Mouse (Mus musculus): Measurements from ENCODE around the gene Hist1h2bf. TPM values are rescaled to one million over a fixed set of nuclear protein-coding genes. Genes with fewer than 3 reads are reported as not detected.
A peak's percentile ranks its signal among the peaks of the same experiment; 100 is the strongest.

The Hist1h2bf gene
- polyA plus RNA-seq, 1 experiment, result 1.6 TPM

DNA sequence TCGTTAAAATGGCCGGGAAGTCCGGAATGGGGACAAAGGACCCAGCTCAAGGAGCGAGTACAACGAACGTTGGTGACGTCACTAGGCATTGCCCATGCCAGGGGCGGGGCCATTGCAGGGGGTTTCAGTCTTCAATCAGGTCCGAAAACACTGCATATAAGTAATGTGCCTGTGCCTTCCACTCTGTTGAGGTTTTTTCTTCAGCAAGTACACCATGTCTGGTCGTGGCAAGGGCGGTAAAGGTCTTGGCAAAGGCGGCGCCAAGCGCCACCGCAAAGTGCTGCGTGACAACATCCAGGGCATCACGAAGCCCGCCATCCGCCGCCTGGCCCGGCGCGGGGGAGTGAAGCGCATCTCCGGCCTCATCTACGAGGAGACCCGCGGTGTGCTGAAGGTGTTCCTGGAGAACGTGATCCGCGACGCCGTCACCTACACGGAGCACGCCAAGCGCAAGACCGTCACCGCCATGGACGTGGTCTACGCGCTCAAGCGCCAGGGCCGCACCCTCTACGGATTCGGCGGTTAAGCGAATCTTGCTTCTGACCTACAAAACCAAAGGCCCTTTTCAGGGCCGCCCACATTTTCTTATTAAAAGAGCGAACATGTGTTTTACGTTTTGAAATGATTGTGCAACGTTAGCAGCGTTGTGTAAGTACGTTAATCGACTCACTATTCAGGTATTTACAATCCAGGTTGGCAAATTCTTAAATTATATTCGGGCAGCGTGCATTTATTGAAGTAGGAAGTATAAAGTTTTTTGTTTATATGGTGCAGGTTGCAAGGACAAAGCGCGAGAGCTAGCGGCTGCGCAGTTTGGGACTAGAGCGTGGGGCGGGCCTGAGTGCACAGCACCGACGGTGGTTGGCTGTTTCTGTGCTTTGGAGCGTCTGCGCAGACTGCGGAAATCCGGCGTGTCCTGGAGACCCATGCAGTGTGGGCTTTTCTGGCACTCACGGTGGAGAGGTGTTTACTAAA, 42.8 kb downstream of the Hist1h2bf start, which contains the start of gene Hist1h4h:
Hist1h4h (plus strand) TSS at position 150 of the 975 bp plus-strand sequence.
- DNase-seq (ENCODE audit: extremely low spot score in 1 of 2, low spot score in 1 of 2), result peak; percentile 98 to 100

DNA sequence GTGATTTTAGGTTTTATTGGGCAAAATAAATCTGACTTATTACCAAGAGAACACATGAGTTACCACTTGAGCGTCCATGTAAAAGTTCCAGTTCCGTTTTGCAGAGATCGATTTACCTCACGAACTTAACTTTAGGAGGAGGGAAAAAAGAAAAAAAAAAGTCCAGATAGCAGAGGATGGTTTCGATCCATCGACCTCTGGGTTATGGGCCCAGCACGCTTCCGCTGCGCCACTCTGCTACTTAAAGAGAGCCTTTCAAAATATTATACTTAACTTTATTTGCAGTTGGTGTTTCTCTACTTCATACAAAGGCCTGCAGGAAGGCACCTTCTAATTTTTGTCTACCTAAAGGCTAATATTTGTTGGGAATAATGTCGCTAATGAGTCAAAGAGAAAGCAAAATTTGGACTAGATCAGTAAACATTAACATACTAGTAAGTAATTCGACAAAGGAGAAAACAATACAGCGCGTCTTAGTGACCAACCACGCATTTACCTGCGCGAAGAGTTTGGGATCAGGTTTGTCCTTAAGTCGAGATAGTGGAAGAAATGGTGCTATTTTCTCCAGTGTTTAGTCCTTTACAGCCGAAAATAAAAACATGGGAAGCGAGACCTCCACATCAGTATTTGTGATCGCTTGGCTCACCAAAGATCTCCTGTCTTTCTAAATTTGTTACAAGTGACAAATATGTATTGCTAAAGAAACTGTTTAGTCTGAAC, 43.7 kb downstream of the Hist1h2bf start:
- DNase-seq (ENCODE audit: extremely low spot score in 1 of 2, low spot score in 1 of 2), result peak; percentile 41 to 92

GRCm38 (mm10) chr13:23529480-23530165, 44.4 kb downstream of the Hist1h2bf start:
- DNase-seq (ENCODE audit: extremely low spot score in 1 of 2, low spot score in 1 of 2), result no peak

DNA sequence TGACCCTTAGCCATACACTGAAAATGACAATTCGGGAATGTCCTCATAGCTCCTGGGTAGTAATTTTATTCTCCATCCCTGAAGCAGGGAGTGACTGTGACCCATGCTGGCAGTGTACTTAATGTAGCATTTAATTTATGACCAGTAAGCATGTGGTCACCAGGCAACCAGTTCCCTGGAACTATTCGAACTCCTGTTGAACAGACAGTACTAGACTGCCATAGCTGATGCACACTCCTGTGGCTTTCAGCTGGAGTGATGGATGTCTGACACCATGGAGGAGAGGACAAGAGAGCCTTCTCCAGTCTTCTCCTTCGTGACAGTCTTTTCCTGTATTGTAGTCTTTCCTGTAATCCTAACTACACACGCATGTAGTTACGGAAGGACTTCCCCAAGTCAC, 45.0 kb downstream of the Hist1h2bf start:
- no peak for DNase-seq (ENCODE audit: extremely low spot score in 1 of 2, low spot score in 1 of 2)

GRCm38 (mm10) chr13:23526312-23526711, 47.7 kb downstream of the Hist1h2bf start:
- DNase-seq (ENCODE audit: extremely low spot score in 1 of 2, low spot score in 1 of 2), result peak; percentile 89 to 99

- no peak for DNase-seq (ENCODE audit: extremely low spot score in 1 of 2, low spot score in 1 of 2)
Observed at GRCm38 (mm10) chr13:23525901-23526300, 48.1 kb downstream of the Hist1h2bf start.

- peak in 1 of 2 experiments; percentile 77 for DNase-seq (ENCODE audit: extremely low spot score in 1 of 2, low spot score in 1 of 2)
Observed at GRCm38 (mm10) chr13:23524654-23525053, 49.3 kb downstream of the Hist1h2bf start.

- no peak for DNase-seq (ENCODE audit: extremely low spot score in 1 of 2, low spot score in 1 of 2)
Observed at GRCm38 (mm10) chr13:23523976-23524375, 50.0 kb downstream of the Hist1h2bf start.

Other genes with a start within 250 kb of the Hist1h2bf start
- gene Zfp322a, start 205.0 kb downstream of the Hist1h2bf start, polyA plus RNA-seq (2012; rRNA removed), result 16.4 and 18.5 TPM in 2 replicates
- 7.6 TPM in 2 replicates for gene Abt1, start 150.3 kb downstream of the Hist1h2bf start, polyA plus RNA-seq (2012; rRNA removed)
- gene Btn1a1, start 108.3 kb downstream of the Hist1h2bf start, polyA plus RNA-seq (2012; rRNA removed), result 0.06 and 0.13 TPM in 2 replicates
- 0.38 and 0.46 TPM in 2 replicates for gene Btn2a2, start 85.3 kb downstream of the Hist1h2bf start, polyA plus RNA-seq (2012; rRNA removed)
- gene Hist1h4h, start 43.1 kb downstream of the Hist1h2bf start, polyA plus RNA-seq (2012; rRNA removed), result 26.6 and 33.5 TPM in 2 replicates
- 3.9 and 9.2 TPM in 2 replicates for gene Hist1h2af, start 40.3 kb downstream of the Hist1h2bf start, polyA plus RNA-seq (2012; rRNA removed)
- 0.46 and 0.82 TPM in 2 replicates for gene Hist1h3g, start 38.8 kb downstream of the Hist1h2bf start, polyA plus RNA-seq (2012; rRNA removed)
- gene Hist1h2bh, start 30.8 kb downstream of the Hist1h2bf start, polyA plus RNA-seq (2012; rRNA removed), result 0.15 and 0.44 TPM in 2 replicates
- 0.22 and 0.59 TPM in 2 replicates for gene Hist1h3f, start 30.1 kb downstream of the Hist1h2bf start, polyA plus RNA-seq (2012; rRNA removed)
- 2.8 and 3.7 TPM in 2 replicates for gene Hist1h4f, start 22.5 kb downstream of the Hist1h2bf start, polyA plus RNA-seq (2012; rRNA removed)
- 0.14 and 0.19 TPM in 2 replicates for gene Hist1h1d, start 20.9 kb downstream of the Hist1h2bf start, polyA plus RNA-seq (2012; rRNA removed)
- gene Hist1h3e, start 11.8 kb downstream of the Hist1h2bf start, polyA plus RNA-seq (2012; rRNA removed), result 2.2 and 3.3 TPM in 2 replicates
- gene Hist1h2ae, start 3.0 kb downstream of the Hist1h2bf start, polyA plus RNA-seq (2012; rRNA removed), result 0.56 and 1.7 TPM in 2 replicates
- gene Hist1h2bg, start 2.8 kb downstream of the Hist1h2bf start, polyA plus RNA-seq (2012; rRNA removed), result 9.7 and 10.4 TPM in 2 replicates
- 1.6 and 1.9 TPM in 2 replicates for gene Hist1h2ad, start 185 bp upstream of the Hist1h2bf start, polyA plus RNA-seq (2012; rRNA removed)
- gene Hist1h3d, start 1.6 kb upstream of the Hist1h2bf start, polyA plus RNA-seq (2012; rRNA removed), result 2.8 and 3.4 TPM in 2 replicates
- 3.4 and 4.3 TPM in 2 replicates for gene Hist1h4d, start 7.4 kb upstream of the Hist1h2bf start, polyA plus RNA-seq (2012; rRNA removed)
- gene Hist1h2be, start 46.9 kb upstream of the Hist1h2bf start, polyA plus RNA-seq (2012; rRNA removed), result 4.3 and 4.7 TPM in 2 replicates
- 2.8 and 3.3 TPM in 2 replicates for gene Hist1h1e, start 48.4 kb upstream of the Hist1h2bf start, polyA plus RNA-seq (2012; rRNA removed)
- gene Hist1h2ac, start 109.8 kb upstream of the Hist1h2bf start, polyA plus RNA-seq (2012; rRNA removed), result 1.7 and 2.1 TPM in 2 replicates
- 154 and 172 TPM in 2 replicates for gene Hist1h2bc, start 110.0 kb upstream of the Hist1h2bf start, polyA plus RNA-seq (2012; rRNA removed)
- not detected in 2 replicates for gene Hist1h1t, start 121.6 kb upstream of the Hist1h2bf start, polyA plus RNA-seq (2012; rRNA removed)
- 3.1 and 3.3 TPM in 2 replicates for gene Hist1h4c, start 124.3 kb upstream of the Hist1h2bf start, polyA plus RNA-seq (2012; rRNA removed)
- 3.8 and 4.4 TPM in 2 replicates for gene Hfe, start 136.7 kb upstream of the Hist1h2bf start, polyA plus RNA-seq (2012; rRNA removed)
- gene Hist1h1c, start 164.6 kb upstream of the Hist1h2bf start, polyA plus RNA-seq (2012; rRNA removed), result 40.7 and 52.1 TPM in 2 replicates
- gene Hist1h3c, start 171.4 kb upstream of the Hist1h2bf start, polyA plus RNA-seq (2012; rRNA removed), result 0.24 and 0.46 TPM in 2 replicates
- gene Hist1h2bb, start 172.5 kb upstream of the Hist1h2bf start, polyA plus RNA-seq (2012; rRNA removed), result 0.74 and 1.3 TPM in 2 replicates
- gene Hist1h2ab, start 176.9 kb upstream of the Hist1h2bf start, polyA plus RNA-seq (2012; rRNA removed), result 0.82 and 2.8 TPM in 2 replicates
- 0.76 and 1.1 TPM in 2 replicates for gene Hist1h3b, start 178.1 kb upstream of the Hist1h2bf start, polyA plus RNA-seq (2012; rRNA removed)
- 2.9 and 4.5 TPM in 2 replicates for gene Hist1h4b, start 182.8 kb upstream of the Hist1h2bf start, polyA plus RNA-seq (2012; rRNA removed)
- 3.8 and 4.6 TPM in 2 replicates for gene Hist1h4a, start 187.0 kb upstream of the Hist1h2bf start, polyA plus RNA-seq (2012; rRNA removed)
- 0.86 and 1.2 TPM in 2 replicates for gene Hist1h3a, start 188.2 kb upstream of the Hist1h2bf start, polyA plus RNA-seq (2012; rRNA removed)
- 0.36 and 0.58 TPM in 2 replicates for gene Hist1h1a, start 189.5 kb upstream of the Hist1h2bf start, polyA plus RNA-seq (2012; rRNA removed)
- gene Trim38, start 195.7 kb upstream of the Hist1h2bf start, polyA plus RNA-seq (2012; rRNA removed), result 0.24 and 0.40 TPM in 2 replicates
- 0.02 and 0.04 TPM in 2 replicates for gene Slc17a2, start 232.8 kb upstream of the Hist1h2bf start, polyA plus RNA-seq (2012; rRNA removed)